Mouse (Mus musculus) limb, embryonic 13.5 days (tissue): ENCODE data around the gene 1700011L22Rik. TPM values are rescaled to one million over a fixed set of nuclear protein-coding genes. Genes with fewer than 3 reads are reported as not detected.

Experiments
- ATAC-seq: fragments of 200-750 bp; cut with Nextera tagmentation; 2 replicates; pipeline ENCODE4 v1.8.0; 2017; ENCODE audit warnings: low read depth, moderate number of reproducible peaks, moderate TSS enrichment; ENCODE audit not compliant: low FRiP score
- H3K27ac ChIP-seq: fragments of 300-500 bp; sonication (generic); 2 replicates; pipeline ENCODE4 v1.5.1; 2015; ENCODE audit warnings: inconsistent platforms, mild to moderate bottlenecking, moderate library complexity
- H3K27me3 ChIP-seq: fragments of 300-500 bp; sonication (generic); 2 replicates; pipeline ENCODE4 v1.6.1; 2015; ENCODE audit warnings: mild to moderate bottlenecking, inconsistent platforms
- H3K36me3 ChIP-seq: fragments of 300-500 bp; sonication (generic); 2 replicates; pipeline ENCODE4 v1.6.1; 2015; ENCODE audit warnings: inconsistent platforms, mild to moderate bottlenecking, moderate library complexity
- H3K4me1 ChIP-seq: fragments of 300-500 bp; sonication (generic); 2 replicates; pipeline ENCODE4 v1.6.1; 2015; ENCODE audit warnings: inconsistent platforms
- H3K4me2 ChIP-seq: fragments of 300-500 bp; sonication (generic); replicated peaks from 2 replicates; pipeline ENCODE4 v1.6.1; 2015; ENCODE audit warnings: inconsistent platforms, mild to moderate bottlenecking, moderate library complexity
- H3K4me3 ChIP-seq: fragments of 300-500 bp; sonication (generic); 2 replicates; pipeline ENCODE4 v1.5.1; 2015; ENCODE audit warnings: moderate library complexity, mild to moderate bottlenecking, inconsistent platforms
- H3K9ac ChIP-seq: fragments of 300-500 bp; sonication (generic); 2 replicates; pipeline ENCODE4 v1.6.1; 2015; ENCODE audit warnings: mild to moderate bottlenecking, inconsistent platforms
- H3K9me3 ChIP-seq: fragments of 300-500 bp; sonication (generic); 2 replicates; pipeline ENCODE4 v1.6.1; 2016; ENCODE audit warnings: inconsistent platforms
- WGBS: fragments of 180-500 bp; shearing (Covaris S2); methylation state at CpG from one replicate; pipeline ENCODE4 v1.1.7; 2015; 5-methylcytosine and 5-hydroxymethylcytosine counted together
- polyA plus RNA-seq: library from polyadenylated mRNA; unstranded; fragments of >200 nt; fragmentation: Nextera tagmentation; extraction: Ambion mirVana; gene quantifications from 2 replicates; pipeline ENCODE4 v1.2.1, GENCODE M21; 2015

1700011L22Rik gene
- polyA plus RNA-seq, 1 experiment from 2014 or later: 0.25 TPM

GRCm38 (mm10) chr8:79277264-79277870 lies 29.0 kb upstream of the 1700011L22Rik start:
- WGBS: 67% methylated on average over 8 of the region's 8 CpGs
- Histone ChIP-seq H3K9me3 (no peaks in the 10 kb centered on the region), H3K36me3 (peaks cover 83% of the 10 kb centered on the region), H3K4me1 (0 out of 2 replicates have a peak, but pooled peaks cover 5% of the 10 kb centered on the region), H3K4me3 (no peak overlapping the region), H3K27ac (no peak overlapping the region), H3K9ac (no peak overlapping the region), H3K4me2 (no peak overlapping the region), H3K27me3 (no peaks in the 10 kb centered on the region)
- ATAC-seq: peak; percentile 61

- Histone ChIP-seq H3K27me3 (no peaks in the 10 kb centered on the region), H3K4me2 (no peak overlapping the region), H3K4me1 (0 out of 2 replicates have a peak, but pooled peaks cover 5% of the 10 kb centered on the region), H3K27ac (no peak overlapping the region), H3K9ac (no peak overlapping the region), H3K4me3 (no peak overlapping the region), H3K36me3 (peaks cover 88% of the 10 kb centered on the region), H3K9me3 (no peaks in the 10 kb centered on the region)
- 93% methylated on average over 10 of the region's 10 CpGs for WGBS
- no peak for ATAC-seq
These were observed 26.6 kb upstream of the 1700011L22Rik start for GRCm38 (mm10) chr8:79274940-79275339.

GRCm38 (mm10) chr8:79273776-79274175 lies 25.4 kb upstream of the 1700011L22Rik start:
- ATAC-seq: no peak
- H3K4me2 ChIP-seq: no peak overlapping the region
- H3K27ac ChIP-seq: no peak overlapping the region
- H3K9me3 ChIP-seq: no peaks in the 10 kb centered on the region
- 89% methylated on average over 6 of the region's 6 CpGs for WGBS
- peaks cover 91% of the 10 kb centered on the region for H3K36me3 ChIP-seq
- no peaks in the 10 kb centered on the region for H3K27me3 ChIP-seq
- H3K4me1 ChIP-seq: 0 out of 2 replicates have a peak, but pooled peaks cover 5% of the 10 kb centered on the region
- no peak overlapping the region for H3K4me3 ChIP-seq
- H3K9ac ChIP-seq: no peak overlapping the region

- Histone ChIP-seq H3K36me3 (peaks cover 93% of the 10 kb centered on the region), H3K27me3 (no peaks in the 10 kb centered on the region), H3K4me3 (no peak overlapping the region), H3K9ac (no peak overlapping the region), H3K9me3 (no peaks in the 10 kb centered on the region), H3K4me1 (0 out of 2 replicates have a peak, but pooled peaks cover 3% of the 10 kb centered on the region), H3K27ac (no peak overlapping the region), H3K4me2 (no peak overlapping the region)
- WGBS: 79% methylated on average over 4 of the region's 4 CpGs
- no peak for ATAC-seq
These were observed 24.3 kb upstream of the 1700011L22Rik start for GRCm38 (mm10) chr8:79272676-79273075.

- Histone ChIP-seq H3K4me3 (no peak overlapping the region), H3K27ac (no peak overlapping the region), H3K4me2 (no peak overlapping the region), H3K9ac (no peak overlapping the region), H3K36me3 (peaks cover 71% of the 10 kb centered on the region), H3K27me3 (no peaks in the 10 kb centered on the region), H3K9me3 (no peaks in the 10 kb centered on the region), H3K4me1 (no peaks in the 10 kb centered on the region)
- no peak for ATAC-seq
- WGBS: 95% methylated on average over 7 of the region's 7 CpGs
These were observed 20.6 kb upstream of the 1700011L22Rik start for GRCm38 (mm10) chr8:79268921-79269320.

GRCm38 (mm10) chr8:79261920-79262319 lies 13.6 kb upstream of the 1700011L22Rik start:
- H3K9ac ChIP-seq: no peak overlapping the region
- peaks cover 6% of the 10 kb centered on the region for H3K36me3 ChIP-seq
- no peaks in the 10 kb centered on the region for H3K27me3 ChIP-seq
- H3K4me2 ChIP-seq: no peak overlapping the region
- no peak overlapping the region for H3K4me3 ChIP-seq
- WGBS: 89% methylated on average over 5 of the region's 5 CpGs
- H3K27ac ChIP-seq: no peak overlapping the region
- H3K9me3 ChIP-seq: peaks cover 4% of the 10 kb centered on the region; the same call in 1 of the 2 replicates
- no peaks in the 10 kb centered on the region for H3K4me1 ChIP-seq
- no peak for ATAC-seq

GRCm38 (mm10) chr8:79256076-79256705 lies 7.8 kb upstream of the 1700011L22Rik start:
- no peaks in the 10 kb centered on the region for H3K27me3 ChIP-seq
- no peak for ATAC-seq

GRCm38 (mm10) chr8:79253742-79254141 lies 5.4 kb upstream of the 1700011L22Rik start:
- 90% methylated on average over 6 of the region's 6 CpGs for WGBS
- no peak overlapping the region for H3K4me2 ChIP-seq
- H3K27ac ChIP-seq: no peak overlapping the region
- H3K27me3 ChIP-seq: no peaks in the 10 kb centered on the region
- no peaks in the 10 kb centered on the region for H3K9me3 ChIP-seq
- H3K4me3 ChIP-seq: no peak overlapping the region
- H3K36me3 ChIP-seq: no peaks in the 10 kb centered on the region
- H3K4me1 ChIP-seq: peaks cover 7% of the 10 kb centered on the region
- H3K9ac ChIP-seq: no peak overlapping the region
- no peak for ATAC-seq

More at GRCm38 (mm10) chr8:79256076-79256705, 7.8 kb upstream of the 1700011L22Rik start:
- WGBS: 79% methylated on average over 8 of the region's 8 CpGs
- Histone ChIP-seq H3K36me3 (no peaks in the 10 kb centered on the region), H3K27ac (no peak overlapping the region), H3K4me3 (no peak overlapping the region), H3K9me3 (no peaks in the 10 kb centered on the region), H3K9ac (no peak overlapping the region), H3K4me1 (peaks cover under 1% of the 10 kb centered on the region; the same call in 1 of the 2 replicates), H3K4me2 (no peak overlapping the region)

- peaks cover 5% of the 10 kb centered on the region; the same call in 1 of the 2 replicates for H3K4me1 ChIP-seq
- no peak overlapping the region for H3K4me2 ChIP-seq
- 86% methylated on average over 2 of the region's 2 CpGs for WGBS
- H3K27me3 ChIP-seq: no peaks in the 10 kb centered on the region
- no peaks in the 10 kb centered on the region for H3K36me3 ChIP-seq
- ATAC-seq: no peak
- H3K4me3 ChIP-seq: no peak overlapping the region
- H3K27ac ChIP-seq: no peak overlapping the region
- H3K9me3 ChIP-seq: no peaks in the 10 kb centered on the region
- no peak overlapping the region for H3K9ac ChIP-seq
These were observed 4.9 kb downstream of the 1700011L22Rik start for GRCm38 (mm10) chr8:79243422-79243821.

GRCm38 (mm10) chr8:79239996-79240395 lies 8.4 kb downstream of the 1700011L22Rik start:
- no peak for ATAC-seq
- WGBS: 71% methylated on average over 7 of the region's 7 CpGs
- Histone ChIP-seq H3K9me3 (no peaks in the 10 kb centered on the region), H3K4me1 (no peaks in the 10 kb centered on the region), H3K4me2 (no peak overlapping the region), H3K27ac (no peak overlapping the region), H3K27me3 (no peaks in the 10 kb centered on the region), H3K4me3 (no peak overlapping the region), H3K9ac (no peak overlapping the region), H3K36me3 (no peaks in the 10 kb centered on the region)

GRCm38 (mm10) chr8:79239320-79239719 lies 9.1 kb downstream of the 1700011L22Rik start:
- H3K27me3 ChIP-seq: no peaks in the 10 kb centered on the region
- H3K9me3 ChIP-seq: no peaks in the 10 kb centered on the region
- no peak overlapping the region for H3K4me2 ChIP-seq
- no peak overlapping the region for H3K27ac ChIP-seq
- 88% methylated on average over 3 of the region's 3 CpGs for WGBS
- H3K4me3 ChIP-seq: no peak overlapping the region
- H3K4me1 ChIP-seq: no peaks in the 10 kb centered on the region
- H3K36me3 ChIP-seq: no peaks in the 10 kb centered on the region
- ATAC-seq: no peak
- no peak overlapping the region for H3K9ac ChIP-seq

GRCm38 (mm10) chr8:79229266-79229888 lies 19.0 kb downstream of the 1700011L22Rik start:
- Histone ChIP-seq H3K27ac (no peak overlapping the region), H3K9ac (no peak overlapping the region)
- WGBS: 50% methylated on average over 8 of the region's 8 CpGs

More at GRCm38 (mm10) chr8:79229266-79229888, 19.0 kb downstream of the 1700011L22Rik start:
- peak; percentile 51; the same call in 1 of the 2 replicates for ATAC-seq
- Histone ChIP-seq H3K4me3 (no peak overlapping the region), H3K4me1 (peaks cover 11% of the 10 kb centered on the region), H3K4me2 (no peak overlapping the region), H3K36me3 (no peaks in the 10 kb centered on the region), H3K27me3 (no peaks in the 10 kb centered on the region), H3K9me3 (peaks cover 14% of the 10 kb centered on the region; the same call in 1 of the 2 replicates)
